8 mouse cellular contexts compared by ENCODE assay signal in the genomic region with DNA sequence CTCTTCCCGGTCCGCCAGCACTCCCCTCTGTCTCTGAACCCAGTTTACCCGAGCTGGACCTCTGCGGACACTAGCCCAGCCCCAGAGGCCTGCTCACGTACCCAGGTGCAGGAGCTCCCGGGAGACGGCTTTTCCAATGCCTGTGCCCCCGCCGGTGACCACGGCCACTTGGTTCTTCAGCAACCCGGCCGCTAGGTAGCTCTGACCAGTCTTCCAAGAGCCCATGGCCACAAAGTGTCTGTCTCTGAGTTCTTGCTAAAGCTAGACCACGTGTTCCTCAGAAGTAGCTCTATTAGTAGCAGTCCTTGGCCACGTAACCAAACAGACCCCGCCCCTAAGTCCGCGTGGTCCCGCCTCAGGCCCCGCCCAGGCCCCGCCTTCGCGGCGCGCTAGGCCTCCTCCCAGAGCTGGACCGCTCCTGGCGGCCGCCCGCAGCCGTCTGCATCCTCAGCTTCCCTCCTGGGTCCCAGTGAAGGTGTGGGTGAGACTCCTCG. TPM values are rescaled to one million over a fixed set of nuclear protein-coding genes. Genes with fewer than 3 reads are reported as not detected.
DNase-seq lines count a peak whose midpoint lies in the region; ATAC-seq lines count a peak whose summit lies in the region.

Pecr (minus strand) TSS at position 323 of the 494 bp plus-strand sequence.
Tmem169 (plus strand) TSS at position 378 of the 494 bp plus-strand sequence.

- peak within 1 kb of the TSS; percentile 89 for H3K9ac ChIP-seq in hindbrain, embryonic 13.5 days

- peak; percentile 98 for ATAC-seq in hindbrain, embryonic 13.5 days (ENCODE audit: low FRiP score)

- peak within 1 kb of the TSS; percentile 94 for H3K27ac ChIP-seq in hindbrain, embryonic 13.5 days

- H3K27me3 ChIP-seq in hindbrain, embryonic 13.5 days = no peaks in the 10 kb centered on the region

- peaks cover 38% of the 10 kb centered on the region for H3K4me1 ChIP-seq in hindbrain, embryonic 13.5 days (replicated peaks)

- peak within 1 kb of the TSS; percentile 81 for H3K4me2 ChIP-seq in hindbrain, embryonic 13.5 days

- no peaks in the 10 kb centered on the region; the same call in 1 of the 2 replicates for H3K36me3 ChIP-seq in hindbrain, embryonic 13.5 days

- WGBS in hindbrain, embryonic 13.5 days = under 1% methylated on average over 30 of the region's 30 CpGs

- peak; percentile 96 for DNase-seq in Muller cell, postnatal 12 days (ENCODE audit: inconsistent ontology term)
- DNase-seq in cerebellum, adult 9-11 months = peak; percentile 95
- DNase-seq in frontal cortex, postnatal 10 days (ENCODE audit: low spot score in 2 of 2) = peak; percentile 88 to 91
- peak; percentile 85 to 89 for DNase-seq in layer of hippocampus, postnatal 25 days (ENCODE audit: extremely low spot score in 1 of 2, low spot score in 1 of 2)
- DNase-seq in lung, postnatal 25 days (ENCODE audit: low spot score) = peak; percentile 94
- peak; percentile 95 for DNase-seq in retina, embryonic 14.5 days (ENCODE audit: low spot score)
- peak; percentile 81 for DNase-seq in thymus, postnatal 4 days

- peak within 1 kb of the TSS; percentile 54 for H3K4me3 ChIP-seq in hindbrain, embryonic 13.5 days

- no peaks in the 10 kb centered on the region for H3K9me3 ChIP-seq in hindbrain, embryonic 13.5 days

RNA-seq across cellular contexts. Expression of gene Pecr, which starts in this region (rescaled TPM):
- polyA plus RNA-seq in hindbrain, embryonic 13.5 days (2015; fragmentation: Nextera tagmentation; extraction: Ambion mirVana) = 8.8 and 8.9 TPM in 2 replicates
- 1 to 10 TPM; 5.2 to 5.9 TPM for total RNA-seq in layer of hippocampus, postnatal 25 days (2021)

RNA-seq across cellular contexts. Expression of gene Tmem169, which starts in this region (rescaled TPM):
- 42.3 and 46.8 TPM in 2 replicates for polyA plus RNA-seq in hindbrain, embryonic 13.5 days (2015; fragmentation: Nextera tagmentation; extraction: Ambion mirVana)
- 10 to 100 TPM; 18.0 to 20.6 TPM for total RNA-seq in layer of hippocampus, postnatal 25 days (2021)

Comparison
In these comparisons a context has a peak if more than half of its experiments do, and no peak if none do; other contexts are left out.
1. Peak in every context shown above with its lines: DNase-seq, ATAC-seq, H3K4me3 ChIP-seq and H3K27ac ChIP-seq.